Mouse (Mus musculus): ENCODE results near the gene Gm20683.
A peak's percentile ranks its signal among the peaks of the same experiment; 100 is the strongest.

Gm20683 gene

DNA sequence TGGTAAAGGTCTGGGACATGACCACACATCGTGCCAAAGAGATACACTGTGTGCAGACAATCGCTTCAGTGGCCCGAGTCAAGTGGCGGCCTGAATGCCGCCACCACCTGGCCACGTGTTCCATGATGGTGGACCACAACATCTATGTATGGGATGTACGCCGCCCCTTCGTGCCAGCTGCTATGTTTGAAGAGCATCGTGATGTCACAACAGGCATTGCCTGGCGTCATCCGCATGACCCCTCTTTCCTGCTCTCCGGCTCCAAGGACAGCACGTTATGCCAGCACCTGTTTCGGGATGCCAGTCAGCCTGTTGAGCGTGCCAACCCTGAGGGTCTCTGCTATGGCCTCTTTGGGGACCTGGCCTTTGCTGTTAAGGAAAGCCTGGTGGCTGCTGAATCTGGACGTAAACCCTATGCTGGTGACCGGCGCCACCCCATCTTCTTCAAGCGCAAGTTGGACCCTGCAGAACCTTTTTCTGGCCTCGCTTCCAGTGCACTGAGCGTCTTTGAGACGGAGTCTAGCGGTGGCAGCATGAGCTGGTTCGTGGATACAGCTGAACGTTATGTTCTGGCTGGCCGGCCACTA, 15.5 kb downstream of the Gm20683 start:
- no peak for DNase-seq

DNA sequence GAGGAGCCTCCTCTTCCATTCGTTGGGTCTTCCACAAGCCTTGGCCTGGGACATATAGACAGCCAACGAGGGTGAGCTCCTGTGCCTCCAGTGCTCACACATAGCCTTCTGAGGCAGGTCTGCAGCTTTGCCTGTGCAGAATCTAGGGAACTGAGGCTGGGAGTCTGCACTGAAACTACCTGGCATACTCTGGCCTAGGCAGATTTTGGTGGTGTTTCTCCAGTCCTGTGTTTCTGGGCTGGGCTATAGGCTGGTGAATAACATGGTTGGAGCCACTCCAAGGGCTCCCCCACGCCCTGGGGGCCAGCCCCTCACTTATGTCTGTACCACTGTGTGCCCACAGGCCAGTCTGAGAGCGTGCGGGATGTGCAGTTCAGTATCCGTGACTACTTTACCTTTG, 16.3 kb downstream of the Gm20683 start:
- DNase-seq = no peak

GRCm38 (mm10) chr17:25824362-25825142, 17.0 kb downstream of the Gm20683 start:
- no peak for DNase-seq

DNA sequence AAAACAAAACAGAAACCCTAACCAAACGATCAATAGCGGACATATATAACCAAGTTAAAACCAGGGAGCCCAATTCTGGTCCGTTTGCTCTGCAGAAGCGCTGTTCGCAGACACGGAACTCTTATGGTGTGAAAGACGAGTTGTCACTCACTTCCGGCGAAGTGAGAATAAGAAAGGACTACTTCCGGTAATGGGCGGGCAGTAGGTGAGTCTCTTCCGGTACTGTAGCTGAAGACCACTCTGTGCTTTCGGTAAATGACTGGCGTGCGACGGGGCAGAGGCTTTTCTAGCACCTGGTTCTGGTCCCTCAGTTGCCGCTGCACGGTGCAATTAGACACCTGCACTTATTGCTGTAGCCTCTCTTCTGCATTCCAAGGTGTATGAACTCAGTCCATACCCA, 18.1 kb downstream of the Gm20683 start, which contains the start of gene Wdr24:
TSS of gene Wdr24 (plus strand) at position 176 of the 400 bp plus-strand sequence.
- DNase-seq = peak; percentile 84

DNA sequence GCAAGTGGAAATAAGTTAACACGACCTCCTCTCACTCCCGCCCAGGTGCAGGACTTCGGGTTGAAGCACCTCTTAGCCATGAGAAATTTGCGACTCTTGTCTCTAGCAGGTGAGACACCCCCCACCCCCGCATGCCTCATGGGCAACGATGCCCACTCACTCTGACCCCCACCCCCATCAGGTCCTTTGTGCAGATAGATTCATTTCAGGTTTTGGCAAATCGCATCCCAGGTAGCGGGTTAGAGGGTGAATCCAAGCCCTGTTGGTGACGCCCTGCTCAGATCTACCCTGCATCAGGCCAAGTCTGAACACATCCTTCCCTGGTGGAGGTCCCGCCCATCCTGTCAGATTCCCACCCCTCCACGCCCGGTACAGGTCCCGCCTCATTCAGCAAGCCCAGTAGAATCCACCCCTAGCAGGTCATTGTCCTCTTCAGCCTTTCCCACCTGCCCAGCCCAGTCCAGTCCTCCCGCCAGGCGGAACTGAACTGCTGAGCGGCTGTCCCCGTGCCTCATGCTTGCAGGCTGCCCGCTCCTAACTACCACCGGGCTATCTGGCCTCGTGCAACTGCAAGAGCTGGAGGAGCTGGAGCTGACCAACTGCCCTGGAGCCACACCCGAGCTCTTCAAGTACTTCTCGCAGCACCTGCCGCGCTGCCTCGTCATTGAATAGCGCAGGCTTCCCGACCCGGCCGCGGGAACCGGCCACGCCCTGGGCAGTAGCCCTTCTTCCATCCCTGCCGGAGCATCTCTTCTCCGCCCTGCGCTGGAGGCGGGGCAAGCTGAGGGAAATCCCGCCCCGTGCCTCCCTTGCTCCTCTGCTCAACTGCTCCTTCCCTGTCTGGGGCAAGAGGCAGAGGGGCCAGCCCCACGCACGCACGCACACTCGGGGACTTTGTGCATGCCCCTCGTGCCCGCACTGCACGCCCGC, 22.4 kb downstream of the Gm20683 start:
- DNase-seq = peak; percentile 49

DNA sequence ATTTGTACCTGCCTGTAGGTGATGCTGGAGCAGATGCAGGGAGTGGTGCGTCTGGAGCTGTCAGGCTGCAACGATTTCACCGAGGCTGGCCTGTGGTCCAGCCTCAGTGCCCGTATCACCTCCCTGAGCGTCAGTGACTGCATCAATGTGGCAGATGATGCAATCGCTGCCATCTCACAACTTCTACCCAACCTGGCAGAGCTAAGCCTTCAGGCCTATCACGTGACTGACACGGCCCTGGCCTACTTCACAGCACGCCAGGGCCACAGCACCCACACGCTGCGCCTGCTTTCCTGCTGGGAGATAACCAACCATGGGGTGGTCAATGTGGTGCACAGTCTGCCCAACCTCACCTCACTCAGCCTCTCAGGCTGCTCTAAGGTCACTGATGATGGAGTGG, 23.9 kb downstream of the Gm20683 start:
- DNase-seq = no peak

DNA sequence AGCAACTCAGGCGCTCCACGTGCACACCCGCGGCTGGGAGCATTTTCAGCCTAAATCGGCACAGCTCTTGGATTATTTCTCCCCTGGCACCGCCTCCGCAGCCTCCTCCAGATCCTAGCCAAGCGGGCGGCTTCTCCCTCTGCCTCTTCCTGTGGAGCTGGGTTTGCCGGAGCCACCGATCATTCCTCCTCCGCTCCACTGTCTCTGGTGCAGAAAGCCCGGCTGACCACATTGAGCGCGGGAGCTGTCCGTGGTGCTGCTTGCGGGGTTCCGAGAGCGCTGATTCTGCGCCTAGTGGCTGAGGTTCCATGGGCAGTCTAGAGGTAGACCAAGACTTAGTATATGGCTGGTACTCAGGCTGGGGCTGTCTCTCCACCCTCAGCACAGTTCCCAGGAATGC, 28.1 kb downstream of the Gm20683 start:
- DNase-seq = peak; percentile 75

GRCm38 (mm10) chr17:25810890-25811289, 30.7 kb downstream of the Gm20683 start:
- DNase-seq = peak; percentile 69

- peak; percentile 90 for DNase-seq
These were observed 31.8 kb downstream of the Gm20683 start for GRCm38 (mm10) chr17:25809606-25810340.

- peak; percentile 97 for DNase-seq
These were observed 32.6 kb downstream of the Gm20683 start, which contains the start of gene Fbxl16 for GRCm38 (mm10) chr17:25808789-25809605. TSS of gene Fbxl16 (plus strand) at chr17:25809085.

- peak; percentile 64 for DNase-seq
These were observed 33.5 kb downstream of the Gm20683 start for GRCm38 (mm10) chr17:25808028-25808427.

DNA sequence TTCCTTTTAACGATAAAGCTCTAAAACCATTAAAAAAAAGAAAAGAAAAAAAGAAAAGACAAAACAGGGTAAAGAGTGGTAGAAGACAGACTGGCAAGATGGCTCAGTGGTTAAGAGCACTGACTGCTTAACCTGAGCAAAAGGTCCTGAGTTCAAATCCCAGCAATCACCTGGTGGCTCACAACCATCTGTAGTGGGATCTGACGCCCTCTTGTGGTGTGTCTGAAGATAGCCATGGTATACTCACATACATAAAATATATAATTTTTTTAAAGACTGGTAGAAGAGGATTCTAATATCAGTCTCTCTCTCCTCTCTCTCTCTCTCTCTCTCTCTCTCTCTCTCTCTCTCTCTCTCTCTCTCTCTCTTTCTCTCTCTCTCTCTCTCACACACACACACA, 34.1 kb downstream of the Gm20683 start:
- peak; percentile 40 for DNase-seq

DNA sequence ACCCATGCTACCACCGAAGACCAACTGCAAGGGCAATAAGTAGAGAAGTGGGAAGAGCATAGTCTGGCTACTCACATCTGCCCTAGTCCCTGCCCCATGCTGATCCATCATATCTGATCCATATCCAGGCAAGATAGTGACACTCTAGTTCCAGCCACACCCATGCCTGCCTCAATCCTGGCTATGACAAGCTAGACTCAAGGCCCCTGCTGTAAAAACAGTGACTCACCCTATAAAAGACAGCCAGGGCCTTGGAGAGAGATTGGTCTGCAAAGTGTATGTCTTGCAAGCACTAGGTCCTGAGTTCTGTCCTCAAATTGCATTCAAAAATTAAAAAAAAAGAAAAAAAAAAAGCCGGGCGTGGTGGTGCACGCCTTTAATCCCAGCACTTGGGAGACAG, 35.1 kb downstream of the Gm20683 start:
- DNase-seq = peak; percentile 43

DNA sequence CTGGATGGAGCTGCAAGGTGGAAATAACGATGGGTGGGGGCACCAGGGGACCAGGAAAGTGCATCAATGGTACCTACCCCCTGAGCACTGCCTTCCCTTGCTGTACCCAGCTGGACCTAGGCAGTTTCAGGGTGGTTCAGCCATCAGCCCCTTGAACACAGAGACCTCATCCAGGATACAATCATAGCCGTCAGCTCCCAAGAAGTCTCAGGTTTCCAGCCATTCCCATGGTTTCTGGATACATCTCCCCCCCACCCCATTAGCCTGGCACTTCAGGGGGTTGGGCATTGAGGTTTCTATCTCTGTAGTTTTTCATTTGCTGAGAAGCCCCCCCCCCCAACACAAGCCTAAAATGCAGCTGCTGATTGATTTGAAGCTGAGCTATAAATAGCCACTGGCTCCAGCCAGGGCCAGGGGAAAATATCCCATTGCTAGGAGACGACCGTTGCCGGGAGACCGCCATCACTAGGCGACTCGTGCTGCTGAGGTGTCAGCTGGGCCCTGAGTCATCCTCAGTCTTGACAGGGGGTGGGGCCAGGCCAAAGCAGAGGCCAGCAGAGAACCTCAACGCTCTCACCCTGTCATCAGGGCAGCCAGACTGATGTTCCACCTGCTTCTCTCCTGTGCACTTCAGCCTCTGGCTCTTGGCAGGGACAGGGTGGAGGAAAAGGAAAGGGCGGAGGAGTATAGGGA, 38.6 kb downstream of the Gm20683 start:
- peak; percentile 58 for DNase-seq

GRCm38 (mm10) chr17:25801029-25801428, 40.5 kb downstream of the Gm20683 start:
- peak; percentile 71 for DNase-seq

DNA sequence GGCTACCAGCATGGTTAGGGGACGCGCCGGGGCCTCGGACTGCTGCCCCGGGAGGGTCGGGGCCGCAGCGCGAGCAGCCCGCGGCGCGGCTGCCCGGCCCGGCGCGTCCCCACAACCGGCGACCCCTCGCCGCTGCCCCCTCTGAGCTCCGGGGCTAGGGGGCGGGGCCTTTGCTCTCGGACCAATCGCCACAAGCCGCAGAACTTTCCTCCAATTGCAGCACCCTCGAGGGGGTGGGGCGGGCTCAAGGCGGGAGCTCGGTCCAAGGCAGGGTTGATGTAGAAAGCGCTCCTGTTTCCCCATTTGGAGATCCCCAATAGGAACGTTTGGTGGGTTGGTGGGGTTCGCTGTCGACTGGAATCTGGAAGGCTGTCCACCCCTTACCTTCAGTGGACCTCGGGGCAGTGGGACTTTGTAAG, 44.6 kb downstream of the Gm20683 start, which contains the start of gene Metrn:
TSS of gene Metrn (minus strand) at position 186 of the 419 bp plus-strand sequence.
- DNase-seq = peak; percentile 74

- no peak for DNase-seq
These were observed 45.3 kb downstream of the Gm20683 start for GRCm38 (mm10) chr17:25796211-25796771.

DNA sequence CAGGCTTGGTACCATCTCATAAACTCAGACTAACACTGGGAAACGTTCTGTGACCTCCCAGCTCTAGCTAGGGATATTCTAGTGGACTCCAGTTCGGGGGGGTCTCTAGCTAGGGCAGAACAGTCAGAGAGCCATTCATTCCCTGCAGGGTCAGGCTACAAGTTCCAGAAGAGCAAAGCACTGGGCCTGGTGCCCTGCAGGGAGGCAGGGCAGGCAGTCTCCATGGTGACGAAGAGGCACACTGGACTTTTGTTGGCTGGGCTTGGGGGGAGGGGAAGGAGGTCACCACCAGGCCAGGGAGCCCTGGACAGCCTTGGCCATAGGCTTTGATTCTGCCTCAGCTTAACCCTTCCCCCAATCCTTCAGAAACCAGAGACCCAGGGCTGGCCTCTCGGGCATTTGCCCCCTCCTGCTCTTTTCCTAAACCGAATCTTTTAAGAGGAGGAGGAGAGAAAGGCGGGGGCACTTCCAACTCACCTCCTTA, 45.9 kb downstream of the Gm20683 start, which contains the start of gene AC134908.4:
TSS of gene AC134908.4 (minus strand) at position 51 of the 484 bp plus-strand sequence.
- peak; percentile 74 for DNase-seq

DNA sequence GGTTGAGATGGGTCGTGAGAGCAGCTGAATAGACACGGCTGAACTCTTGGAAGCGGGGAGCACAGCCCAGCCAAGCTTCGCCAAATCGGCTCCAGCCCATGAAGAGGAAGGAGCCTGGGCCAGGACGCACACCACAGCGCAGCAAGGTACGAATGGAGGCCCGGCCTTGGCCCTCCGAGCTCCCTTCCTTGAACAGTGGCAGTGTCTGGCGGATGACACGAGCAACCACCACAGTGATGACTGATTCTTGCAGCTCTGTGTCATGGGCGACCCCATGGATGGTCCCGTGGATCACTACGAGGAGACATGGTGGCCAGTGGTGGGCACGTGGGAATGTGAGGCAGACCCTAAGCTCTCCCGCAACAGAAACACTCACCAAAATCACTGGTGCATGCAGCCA, 46.6 kb downstream of the Gm20683 start:
- DNase-seq = no peak

DNA sequence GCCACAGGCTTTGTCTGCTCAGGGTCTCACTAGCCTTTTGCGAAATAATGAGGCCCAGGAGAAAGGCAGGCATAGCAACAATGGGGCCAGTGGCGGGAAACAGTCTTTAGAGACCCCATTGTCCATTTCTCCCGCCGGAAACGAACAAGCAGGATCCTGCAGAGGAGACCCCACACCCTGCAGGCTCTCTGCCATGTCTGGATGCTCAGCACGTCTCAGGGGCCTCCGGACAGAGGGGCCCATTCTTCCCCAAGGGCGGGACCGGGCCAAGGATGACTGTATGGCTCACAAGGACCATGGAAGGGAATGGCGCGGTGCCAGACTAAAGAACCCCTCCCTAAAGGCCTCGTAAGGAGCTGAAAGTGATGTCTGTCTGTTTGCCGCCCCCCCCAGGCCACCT, 47.4 kb downstream of the Gm20683 start:
- DNase-seq = no peak
